Mouse (Mus musculus) limb, embryonic 11.5 days (tissue): ENCODE data around the gene Olfr985. TPM values are rescaled to one million over a fixed set of nuclear protein-coding genes. Genes with fewer than 3 reads are reported as not detected.

ENCODE experiments used
- ATAC-seq: fragments of 200-750 bp; cut with Nextera tagmentation; 2 replicates; pipeline ENCODE4 v1.8.0; 2017; ENCODE audit warnings: low read depth; ENCODE audit not compliant: insufficient number of reproducible peaks, low FRiP score, low TSS enrichment
- DNase-seq: peaks from one replicate; pipeline ENCODE4 v3.0.0-alpha.2; 2015; ENCODE audit warnings: low spot score
- H3K27ac ChIP-seq: fragments of 300-500 bp; sonication (generic); replicated peaks from 2 replicates; pipeline ENCODE4 v1.5.1; 2014; ENCODE audit warnings: low read depth, mild to moderate bottlenecking, low read length
- H3K27me3 ChIP-seq: fragments of 300-500 bp; sonication (generic); 2 replicates; pipeline ENCODE4 v1.6.1; 2014; ENCODE audit warnings: mild to moderate bottlenecking, low read length, mixed read lengths; ENCODE audit not compliant: control insufficient read depth, insufficient read depth
- H3K36me3 ChIP-seq: fragments of 300-500 bp; sonication (generic); 2 replicates; pipeline ENCODE4 v1.6.1; 2014; ENCODE audit warnings: mild to moderate bottlenecking, low read length, moderate library complexity, mixed read lengths; ENCODE audit not compliant: control insufficient read depth, insufficient read depth
- H3K4me1 ChIP-seq: fragments of 300-500 bp; sonication (generic); 2 replicates; pipeline ENCODE4 v1.6.1; 2014; ENCODE audit warnings: low read length, mixed read lengths; ENCODE audit not compliant: control insufficient read depth, insufficient read depth
- H3K4me2 ChIP-seq: fragments of 300-500 bp; sonication (generic); 2 replicates; pipeline ENCODE4 v1.6.1; 2014; ENCODE audit warnings: low read depth, mild to moderate bottlenecking, moderate library complexity; ENCODE audit not compliant: severe bottlenecking
- H3K4me3 ChIP-seq: fragments of 300-500 bp; sonication (generic); 2 replicates; pipeline ENCODE4 v1.5.1; 2014; ENCODE audit warnings: low read depth, low read length
- H3K9ac ChIP-seq: fragments of 300-500 bp; sonication (generic); 2 replicates; pipeline ENCODE4 v1.6.1; 2014; ENCODE audit warnings: mild to moderate bottlenecking, low read length
- H3K9me3 ChIP-seq: fragments of 300-500 bp; sonication (generic); 2 replicates; pipeline ENCODE4 v1.6.1; 2016; ENCODE audit warnings: low read length; ENCODE audit not compliant: control insufficient read depth
- WGBS: fragments of 180-500 bp; shearing (Covaris S2); extraction: QIAGEN DNeasy Blood & Tissue Kit; methylation state at CpG from one replicate; pipeline ENCODE4 v1.1.7; 2014; 5-methylcytosine and 5-hydroxymethylcytosine counted together
- polyA plus RNA-seq: library from polyadenylated mRNA; unstranded; fragments of >200 nt; fragmentation: Nextera tagmentation; extraction: Ambion mirVana; gene quantifications from 2 replicates; pipeline ENCODE4 v1.2.1, GENCODE M21; 2014

Gene Olfr985
- polyA plus RNA-seq, 1 experiment from 2014 or later = not detected

- no peak overlapping the region for H3K9ac ChIP-seq
- no peaks in the 10 kb centered on the region for H3K4me1 ChIP-seq
- no peak for DNase-seq
- H3K4me3 ChIP-seq = no peak overlapping the region
- H3K4me2 ChIP-seq = no peak overlapping the region
- 64% methylated on average over 10 of the region's 10 CpGs for WGBS
- H3K36me3 ChIP-seq = no peaks in the 10 kb centered on the region
- no peak overlapping the region for H3K27ac ChIP-seq
- H3K27me3 ChIP-seq = no peaks in the 10 kb centered on the region
- ATAC-seq = no peak
- H3K9me3 ChIP-seq = no peaks in the 10 kb centered on the region
Observed at GRCm38 (mm10) chr9:40116645-40117286, 13.2 kb downstream of the Olfr985 start.

GRCm38 (mm10) chr9:40114106-40114505 is 15.9 kb downstream of the Olfr985 start, which contains the start of gene Olfr984:
TSS of gene Olfr984 (minus strand) at chr9:40114206.
- no peak for DNase-seq
- no peaks in the 10 kb centered on the region for H3K4me1 ChIP-seq
- H3K27ac ChIP-seq = no peak within 1 kb of the TSS
- H3K36me3 ChIP-seq = no peaks in the 10 kb centered on the region
- no peak within 1 kb of the TSS for H3K4me2 ChIP-seq
- no peaks in the 10 kb centered on the region for H3K27me3 ChIP-seq
- no peak within 1 kb of the TSS for H3K4me3 ChIP-seq
- ATAC-seq = no peak
- H3K9me3 ChIP-seq = no peaks in the 10 kb centered on the region
- 89% methylated on average over 2 of the region's 2 CpGs for WGBS
- no peak within 1 kb of the TSS for H3K9ac ChIP-seq

- Histone ChIP-seq H3K9me3 (no peaks in the 10 kb centered on the region), H3K4me1 (no peaks in the 10 kb centered on the region), H3K9ac (no peak overlapping the region), H3K36me3 (no peaks in the 10 kb centered on the region), H3K27me3 (no peaks in the 10 kb centered on the region), H3K27ac (no peak overlapping the region), H3K4me3 (no peak overlapping the region), H3K4me2 (no peak overlapping the region)
- WGBS = 62% methylated on average over 3 of the region's 3 CpGs
- no peak for DNase-seq
- no peak for ATAC-seq
Observed at GRCm38 (mm10) chr9:40094769-40095168, 35.2 kb downstream of the Olfr985 start.

GRCm38 (mm10) chr9:40093495-40093894 is 36.5 kb downstream of the Olfr985 start, which contains the start of gene Olfr983:
TSS of gene Olfr983 (minus strand) at chr9:40093595.
- DNase-seq (no peak), ATAC-seq (no peak)
- no peaks in the 10 kb centered on the region for H3K36me3 ChIP-seq
- no peak within 1 kb of the TSS for H3K9ac ChIP-seq
- WGBS = 89% methylated on average over 2 of the region's 2 CpGs
- H3K4me2 ChIP-seq = no peak within 1 kb of the TSS
- no peaks in the 10 kb centered on the region for H3K27me3 ChIP-seq
- no peaks in the 10 kb centered on the region for H3K9me3 ChIP-seq
- H3K4me1 ChIP-seq = no peaks in the 10 kb centered on the region
- H3K27ac ChIP-seq = no peak within 1 kb of the TSS
- no peak within 1 kb of the TSS for H3K4me3 ChIP-seq

Other genes starting within 250 kb of the Olfr985 start
- not detected in 2 replicates for gene Olfr229, start 222.8 kb downstream of the Olfr985 start, polyA plus RNA-seq
- not detected in 2 replicates for gene Olfr974, start 192.7 kb downstream of the Olfr985 start, polyA plus RNA-seq
- gene Olfr975, start 178.1 kb downstream of the Olfr985 start, polyA plus RNA-seq = 0.09 TPM in 1 of 2 replicates, not detected in the other
- gene Olfr976, start 169.1 kb downstream of the Olfr985 start, polyA plus RNA-seq = not detected in 2 replicates
- not detected in 2 replicates for gene Olfr978, start 138.1 kb downstream of the Olfr985 start, polyA plus RNA-seq
- gene Olfr979, start 126.7 kb downstream of the Olfr985 start, polyA plus RNA-seq = not detected in 2 replicates
- gene Olfr980, start 120.6 kb downstream of the Olfr985 start, polyA plus RNA-seq = not detected in 2 replicates
- not detected in 2 replicates for gene Olfr981, start 108.7 kb downstream of the Olfr985 start, polyA plus RNA-seq
- gene Olfr982, start 56.4 kb downstream of the Olfr985 start, polyA plus RNA-seq = not detected in 2 replicates
- gene Olfr983, start 36.6 kb downstream of the Olfr985 start, polyA plus RNA-seq = not detected in 2 replicates
- gene Olfr984, start 16.0 kb downstream of the Olfr985 start, polyA plus RNA-seq = not detected in 2 replicates
- gene Tmem225, start 17.9 kb upstream of the Olfr985 start, polyA plus RNA-seq = not detected in 2 replicates
- not detected in 2 replicates for gene Olfr986, start 50.7 kb upstream of the Olfr985 start, polyA plus RNA-seq
- gene Zfp202, start 62.1 kb upstream of the Olfr985 start, polyA plus RNA-seq = 6.2 and 7.9 TPM in 2 replicates
- gene Scn3b, start 139.0 kb upstream of the Olfr985 start, polyA plus RNA-seq = 0.15 and 0.35 TPM in 2 replicates